Mouse (Mus musculus): ENCODE measurements around the gene Dhrs4. TPM values are rescaled to one million over a fixed set of nuclear protein-coding genes. Genes with fewer than 3 reads are reported as not detected.

The Dhrs4 gene
- total RNA-seq, 2 experiments from 2014 or later: 20.2 to 22.1 TPM

- DNase-seq (ENCODE audit: low spot score in 2 of 2): peak in 1 of 2 experiments; percentile 78
These were observed 6.0 kb downstream of the Dhrs4 start for GRCm38 (mm10) chr14:55484430-55485085.

- no peak for DNase-seq (ENCODE audit: low spot score in 2 of 2)
These were observed 8.3 kb downstream of the Dhrs4 start for GRCm38 (mm10) chr14:55486836-55487235.

GRCm38 (mm10) chr14:55490361-55491201 lies 12.0 kb downstream of the Dhrs4 start, which contains the start of gene Carmil3:
Gene Carmil3, plus strand, starts transcription at chr14:55490651.
- peak; percentile 86 to 89 for DNase-seq (ENCODE audit: low spot score in 2 of 2)

DNA sequence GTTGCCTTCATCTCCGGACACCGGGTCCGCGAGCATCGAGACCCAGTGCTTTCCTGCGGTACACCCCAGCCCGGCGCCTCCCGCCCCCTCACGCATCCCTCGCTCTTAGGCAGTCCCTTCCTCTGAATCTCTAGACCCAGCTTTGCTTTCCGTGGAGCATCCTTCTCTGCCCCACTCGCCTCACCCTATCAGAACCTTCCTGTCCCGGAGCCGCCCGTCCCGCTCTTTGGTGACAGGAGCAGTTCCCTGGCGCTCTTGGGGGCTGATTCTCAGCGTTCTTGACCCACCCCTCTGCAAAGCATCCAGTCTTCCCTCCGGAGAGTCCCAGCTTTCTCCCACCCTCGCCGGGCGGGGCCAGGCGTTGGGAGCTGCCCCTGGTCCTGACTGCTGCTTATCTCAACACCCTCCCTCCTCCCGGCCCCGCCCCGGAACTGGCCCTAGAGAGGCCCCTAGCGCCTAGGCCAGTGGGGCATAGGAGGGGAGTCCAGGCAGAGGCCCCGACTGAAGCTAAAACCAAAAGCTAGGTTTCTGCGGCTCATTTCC lies 12.8 kb downstream of the Dhrs4 start:
- peak; percentile 63 to 70 for DNase-seq (ENCODE audit: low spot score in 2 of 2)

GRCm38 (mm10) chr14:55492103-55492502 lies 13.5 kb downstream of the Dhrs4 start:
- DNase-seq (ENCODE audit: low spot score in 2 of 2): no peak

GRCm38 (mm10) chr14:55495509-55496240 lies 17.1 kb downstream of the Dhrs4 start:
- DNase-seq (ENCODE audit: low spot score in 2 of 2): no peak

DNA sequence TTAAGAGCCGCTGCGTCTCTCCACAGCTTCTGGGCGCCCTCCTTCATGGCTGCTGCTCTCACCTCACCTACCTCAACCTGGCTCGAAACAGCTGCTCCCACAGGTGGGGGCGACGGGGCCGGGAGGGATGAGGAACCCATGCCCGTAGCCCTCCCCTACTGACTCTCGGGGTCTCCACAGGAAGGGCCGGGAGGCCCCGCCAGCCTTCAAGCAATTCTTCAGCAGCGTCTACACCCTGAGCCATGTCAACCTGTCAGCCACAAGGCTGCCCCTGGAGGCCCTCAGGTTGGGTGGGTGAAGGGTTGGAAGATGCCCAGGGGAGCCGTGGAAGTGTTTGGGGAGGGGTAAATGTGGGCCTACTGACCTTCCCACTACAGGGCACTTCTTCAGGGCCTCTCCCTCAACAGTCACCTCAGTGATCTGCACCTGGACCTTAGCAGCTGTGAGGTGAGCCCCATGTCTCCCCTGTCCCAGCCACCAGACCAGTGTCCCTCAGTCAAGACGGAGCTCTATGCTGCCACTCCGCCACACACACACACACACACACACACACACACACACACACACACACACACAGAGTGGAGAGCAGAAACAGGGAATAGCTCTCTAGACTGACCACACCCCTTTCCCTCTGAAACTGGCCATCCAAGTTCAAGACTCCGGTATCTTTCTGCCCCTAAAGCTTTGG lies 18.3 kb downstream of the Dhrs4 start:
- no peak for DNase-seq (ENCODE audit: low spot score in 2 of 2)

DNA sequence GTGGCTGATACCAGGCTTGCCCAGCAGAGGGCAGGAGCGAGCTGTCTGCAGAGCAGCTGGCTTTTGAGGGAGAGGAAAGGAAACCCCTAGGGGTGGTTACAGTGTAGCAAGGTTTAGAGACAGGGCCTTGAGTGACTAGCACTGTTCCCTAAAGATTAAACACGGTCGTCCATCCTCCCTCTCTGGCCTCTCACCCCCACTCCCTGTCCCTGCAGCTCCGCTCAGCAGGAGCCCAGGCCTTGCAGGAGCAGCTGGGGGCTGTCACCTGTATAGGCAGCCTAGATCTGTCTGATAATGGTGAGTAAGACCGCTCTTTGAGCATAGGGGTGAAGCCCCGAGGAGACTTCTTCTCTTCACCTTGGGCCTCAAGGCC lies 18.9 kb downstream of the Dhrs4 start:
- DNase-seq (ENCODE audit: low spot score in 2 of 2): peak; percentile 72 to 88

- no peak for DNase-seq (ENCODE audit: low spot score in 2 of 2)
These were observed 27.1 kb downstream of the Dhrs4 start for GRCm38 (mm10) chr14:55505612-55506011.

- DNase-seq (ENCODE audit: low spot score in 2 of 2): no peak
These were observed 29.2 kb downstream of the Dhrs4 start for GRCm38 (mm10) chr14:55507801-55508200.

GRCm38 (mm10) chr14:55509540-55509939 lies 31.0 kb downstream of the Dhrs4 start:
- no peak for DNase-seq (ENCODE audit: low spot score in 2 of 2)

GRCm38 (mm10) chr14:55510125-55510731 lies 31.7 kb downstream of the Dhrs4 start, which contains the start of gene Cpne6:
Gene Cpne6, plus strand, starts transcription at chr14:55510445.
- DNase-seq (ENCODE audit: low spot score in 2 of 2): peak; percentile 65 to 73

GRCm38 (mm10) chr14:55511037-55511436 lies 32.5 kb downstream of the Dhrs4 start:
- DNase-seq (ENCODE audit: low spot score in 2 of 2): peak; percentile 83 to 88

- no peak for DNase-seq (ENCODE audit: low spot score in 2 of 2)
These were observed 35.4 kb downstream of the Dhrs4 start for GRCm38 (mm10) chr14:55513927-55514326.

DNA sequence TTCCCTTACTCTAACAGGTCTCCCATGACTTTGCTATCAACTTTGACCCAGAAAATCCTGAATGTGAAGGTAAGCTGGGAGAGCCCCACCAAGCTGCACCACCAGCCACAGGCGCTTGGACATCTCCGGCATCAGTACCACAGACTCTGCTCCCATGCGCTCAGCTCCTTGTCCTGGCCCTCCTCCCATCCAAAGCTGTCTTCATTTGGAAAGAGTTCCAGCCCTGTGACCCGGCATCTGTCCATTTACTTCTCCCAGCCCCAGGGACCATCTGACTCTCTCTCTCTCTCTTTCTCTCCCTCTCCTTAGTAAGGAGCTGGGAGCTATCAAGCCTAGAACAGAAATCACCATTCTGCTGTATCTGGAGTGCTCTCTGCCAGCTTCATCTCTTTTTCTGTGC lies 37.3 kb downstream of the Dhrs4 start:
- no peak for DNase-seq (ENCODE audit: low spot score in 2 of 2)

- peak; percentile 82 to 86 for DNase-seq (ENCODE audit: low spot score in 2 of 2)
These were observed 40.3 kb downstream of the Dhrs4 start for GRCm38 (mm10) chr14:55518897-55519296.

GRCm38 (mm10) chr14:55519604-55520003 lies 41.0 kb downstream of the Dhrs4 start:
- peak in 1 of 2 experiments; percentile 52 for DNase-seq (ENCODE audit: low spot score in 2 of 2)

GRCm38 (mm10) chr14:55520451-55521361 lies 42.1 kb downstream of the Dhrs4 start:
- DNase-seq (ENCODE audit: low spot score in 2 of 2): peak in 1 of 2 experiments; percentile 65

GRCm38 (mm10) chr14:55524062-55524461 lies 45.5 kb downstream of the Dhrs4 start:
- DNase-seq (ENCODE audit: low spot score in 2 of 2): no peak
